In the genomic region with DNA sequence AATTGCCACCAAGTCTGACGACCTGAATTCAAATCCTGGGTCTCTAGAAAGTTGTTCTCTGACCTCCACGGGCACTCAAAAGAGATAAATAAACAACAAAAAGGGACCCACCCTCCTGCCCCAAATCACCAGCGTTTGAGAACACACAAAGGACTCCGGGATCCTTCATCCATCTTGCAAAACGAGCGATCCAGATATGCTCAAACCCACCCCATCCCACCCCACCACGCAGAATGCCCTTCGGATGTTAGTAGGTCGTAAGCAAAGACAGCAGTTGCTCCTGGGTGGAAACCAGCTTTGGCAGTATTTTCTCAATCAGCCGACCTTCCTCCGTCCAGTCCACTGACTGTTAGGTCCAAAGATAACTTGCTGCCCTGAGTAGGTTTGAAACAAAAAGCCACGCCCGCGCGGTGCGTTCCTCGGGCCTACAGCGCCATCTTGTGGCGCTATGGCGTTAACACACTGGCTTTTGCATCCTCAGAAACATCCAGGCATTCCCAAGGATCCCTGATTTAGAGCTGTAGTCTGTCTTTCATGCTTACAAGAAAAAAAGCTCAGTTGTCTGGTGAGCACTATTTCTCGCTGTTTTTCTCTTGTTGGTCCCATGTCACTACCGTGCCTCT, we compare ENCODE assay signal across 8 mouse cellular contexts. TPM values are rescaled to one million over a fixed set of nuclear protein-coding genes. Genes with fewer than 3 reads are reported as not detected.
DNase-seq lines count a peak whose midpoint lies in the region; ATAC-seq and TF ChIP-seq lines count a peak whose summit lies in the region.

No protein-coding gene starts in this region.

- H3K27me3 ChIP-seq in embryonic facial prominence, embryonic 11.5 days (ENCODE audit: control insufficient read depth, insufficient read depth, low read length) = no peaks in the 10 kb centered on the region; the same call in 1 of the 2 replicates
- peaks cover 5% of the 10 kb centered on the region; the same call in 1 of the 2 replicates for H3K27me3 ChIP-seq in limb, embryonic 12.5 days
- no peaks in the 10 kb centered on the region for H3K27me3 ChIP-seq in midbrain, embryonic 15.5 days (replicated peaks)
- no peaks in the 10 kb centered on the region for H3K27me3 ChIP-seq in testis, adult 2 months (ENCODE audit: control insufficient read depth, insufficient read depth, low read length)

- ATAC-seq in embryonic facial prominence, embryonic 11.5 days (replicated peaks; ENCODE audit: insufficient number of reproducible peaks, low FRiP score, low TSS enrichment, low read depth) = peak; percentile 57
- no peak for ATAC-seq in limb, embryonic 12.5 days (ENCODE audit: insufficient number of reproducible peaks, insufficient read depth, low FRiP score, low TSS enrichment, low read depth)
- ATAC-seq in midbrain, embryonic 15.5 days (replicated peaks) = peak; percentile 88

- peak overlapping the region; percentile 26; the same call in 1 of the 2 replicates for H3K4me3 ChIP-seq in embryonic facial prominence, embryonic 11.5 days (ENCODE audit: low read depth, low read length)
- H3K4me3 ChIP-seq in limb, embryonic 12.5 days (replicated peaks) = peak overlapping the region; percentile 32
- peak overlapping the region; percentile 41 for H3K4me3 ChIP-seq in midbrain, embryonic 15.5 days
- H3K4me3 ChIP-seq in testis, adult 2 months (ENCODE audit: control insufficient read depth, low read depth, low read length) = peak overlapping the region; percentile 25

- H3K9ac ChIP-seq in embryonic facial prominence, embryonic 11.5 days (replicated peaks; ENCODE audit: low read length) = peak overlapping the region; percentile 48
- peak overlapping the region; percentile 50 for H3K9ac ChIP-seq in limb, embryonic 12.5 days (replicated peaks)
- peak overlapping the region; percentile 42; the same call in 1 of the 2 replicates for H3K9ac ChIP-seq in midbrain, embryonic 15.5 days

- H3K4me2 ChIP-seq in embryonic facial prominence, embryonic 11.5 days (ENCODE audit: low read depth, low read length) = peak overlapping the region; percentile 43
- peak overlapping the region; percentile 51 for H3K4me2 ChIP-seq in limb, embryonic 12.5 days
- H3K4me2 ChIP-seq in midbrain, embryonic 15.5 days = peak overlapping the region; percentile 56

- no peak for TF ChIP-seq POLR2A in testis, adult 2 months (IDR thresholded peaks at IDR 0.05; ENCODE audit: control insufficient read depth, low read depth, low read length)

- H3K9me3 ChIP-seq in embryonic facial prominence, embryonic 11.5 days (replicated peaks; ENCODE audit: control insufficient read depth, low read length) = no peaks in the 10 kb centered on the region
- H3K9me3 ChIP-seq in limb, embryonic 12.5 days = no peaks in the 10 kb centered on the region
- no peaks in the 10 kb centered on the region for H3K9me3 ChIP-seq in midbrain, embryonic 15.5 days

- 18% methylated on average over 22 of the region's 22 CpGs for WGBS in embryonic facial prominence, embryonic 11.5 days
- WGBS in limb, embryonic 12.5 days = 16% methylated on average over 22 of the region's 22 CpGs
- 10% methylated on average over 22 of the region's 22 CpGs for WGBS in midbrain, embryonic 15.5 days

- peak; percentile 99 for TF ChIP-seq CTCF in testis, adult 2 months (IDR thresholded peaks at IDR 0.05; ENCODE audit: control insufficient read depth, insufficient read depth, insufficient replicate concordance, low read depth, low read length)

- no peak overlapping the region for H3K27ac ChIP-seq in embryonic facial prominence, embryonic 11.5 days (replicated peaks; ENCODE audit: low read depth, low read length)
- no peak overlapping the region for H3K27ac ChIP-seq in limb, embryonic 12.5 days
- H3K27ac ChIP-seq in midbrain, embryonic 15.5 days = no peak overlapping the region
- no peak overlapping the region for H3K27ac ChIP-seq in testis, adult 2 months (ENCODE audit: control insufficient read depth, insufficient read depth, low read depth, low read length)

- H3K4me1 ChIP-seq in embryonic facial prominence, embryonic 11.5 days (ENCODE audit: control insufficient read depth, insufficient read depth, low read length) = no peaks in the 10 kb centered on the region
- H3K4me1 ChIP-seq in limb, embryonic 12.5 days (replicated peaks) = no peaks in the 10 kb centered on the region
- peaks cover 3% of the 10 kb centered on the region; the same call in 1 of the 2 replicates for H3K4me1 ChIP-seq in midbrain, embryonic 15.5 days
- H3K4me1 ChIP-seq in testis, adult 2 months (ENCODE audit: control insufficient read depth, insufficient read depth, low read length) = peaks cover 2% of the 10 kb centered on the region; the same call in 1 of the 2 replicates

- H3K36me3 ChIP-seq in embryonic facial prominence, embryonic 11.5 days (replicated peaks; ENCODE audit: control insufficient read depth, insufficient read depth, low read depth, low read length) = no peaks in the 10 kb centered on the region
- no peaks in the 10 kb centered on the region for H3K36me3 ChIP-seq in limb, embryonic 12.5 days
- H3K36me3 ChIP-seq in midbrain, embryonic 15.5 days (replicated peaks) = no peaks in the 10 kb centered on the region
- H3K36me3 ChIP-seq in testis, adult 2 months (ENCODE audit: control insufficient read depth, insufficient read depth, low read length) = no peaks in the 10 kb centered on the region

- DNase-seq in 3T3-L1 (ENCODE audit: low read depth, low spot score) = peak; percentile 74
- peak; percentile 80 for DNase-seq in adrenal gland, postnatal 14 days
- DNase-seq in embryonic facial prominence, embryonic 11.5 days (ENCODE audit: low spot score) = peak; percentile 90
- DNase-seq in heart, adult 8-10 months (ENCODE audit: low spot score) = peak; percentile 31
- DNase-seq in kidney, adult 8-10 months = peak; percentile 41 to 76

RNA-seq across cellular contexts. Expression of a gene that starts 25.6 kb away (rescaled TPM):
- total RNA-seq in adrenal gland, postnatal 14 days (2021) = not detected in 2 replicates
- 1.6 and 2.9 TPM in 2 replicates for polyA plus RNA-seq in embryonic facial prominence, embryonic 11.5 days (2014; fragmentation: Nextera tagmentation; extraction: Ambion mirVana)
- total RNA-seq in heart, adult 8-10 months (2022) = not detected
- 0.46 and 0.96 TPM in 2 replicates for polyA plus RNA-seq in limb, embryonic 12.5 days (2016; fragmentation: Nextera tagmentation; extraction: Ambion mirVana)
- polyA plus RNA-seq in midbrain, embryonic 15.5 days (2015; fragmentation: Nextera tagmentation; extraction: Ambion mirVana) = 0.22 and 0.32 TPM in 2 replicates
- polyA plus RNA-seq in testis, adult 2 months (2012; rRNA removed) = 0.61 and 0.73 TPM in 2 replicates

RNA-seq across cellular contexts. Expression of a gene that starts 36.5 kb away (rescaled TPM):
- total RNA-seq in adrenal gland, postnatal 14 days (2021) = 8.7 and 9.7 TPM in 2 replicates
- polyA plus RNA-seq in embryonic facial prominence, embryonic 11.5 days (2014; fragmentation: Nextera tagmentation; extraction: Ambion mirVana) = 6.1 and 7.4 TPM in 2 replicates
- total RNA-seq in heart, adult 8-10 months (2022) = under 1 TPM in 3 of 4 experiments, not detected in 1; 0.22 to 0.55 (median 0.31) TPM
- polyA plus RNA-seq in limb, embryonic 12.5 days (2016; fragmentation: Nextera tagmentation; extraction: Ambion mirVana) = 14.2 and 20.7 TPM in 2 replicates
- 0.06 TPM in 1 of 2 replicates, not detected in the other for polyA plus RNA-seq in midbrain, embryonic 15.5 days (2015; fragmentation: Nextera tagmentation; extraction: Ambion mirVana)
- 0.25 and 0.54 TPM in 2 replicates for polyA plus RNA-seq in testis, adult 2 months (2012; rRNA removed)

Comparison
In these comparisons a context has a peak if more than half of its experiments do, and no peak if none do; other contexts are left out.
1. DNase-seq: peak in every context shown above with its lines; median percentile 90 in embryonic facial prominence, embryonic 11.5 days; 80 in adrenal gland, postnatal 14 days; 74 in 3T3-L1; 58 in kidney, adult 8-10 months; 31 in heart, adult 8-10 months.